Mouse (Mus musculus) embryonic facial prominence, embryonic 10.5 days (tissue): ENCODE measurements around the gene Idh2. TPM values are rescaled to one million over a fixed set of nuclear protein-coding genes. Genes with fewer than 3 reads are reported as not detected.

Experiments used
- DNase-seq: peaks from one replicate; pipeline ENCODE4 v3.0.0-alpha.2; 2017; ENCODE audit warnings: low spot score
- H3K27ac ChIP-seq: fragments of 300-500 bp; sonication (generic); replicated peaks from 2 replicates; pipeline ENCODE4 v1.5.1; 2016; ENCODE audit warnings: mild to moderate bottlenecking
- H3K27me3 ChIP-seq: fragments of 300-500 bp; sonication (generic); replicated peaks from 2 replicates; pipeline ENCODE4 v1.6.1; 2016; ENCODE audit warnings: low read depth, mild to moderate bottlenecking; ENCODE audit not compliant: poor library complexity, severe bottlenecking
- H3K36me3 ChIP-seq: fragments of 300-500 bp; sonication (generic); replicated peaks from 2 replicates; pipeline ENCODE4 v1.6.1; 2016; ENCODE audit warnings: mild to moderate bottlenecking, moderate library complexity
- H3K4me1 ChIP-seq: fragments of 300-500 bp; sonication (generic); 2 replicates; pipeline ENCODE4 v1.6.1; 2016
- H3K4me3 ChIP-seq: fragments of 300-500 bp; sonication (generic); 2 replicates; pipeline ENCODE4 v1.5.1; 2016; ENCODE audit warnings: mild to moderate bottlenecking, moderate library complexity
- H3K9me3 ChIP-seq: fragments of 300-500 bp; sonication (generic); 2 replicates; pipeline ENCODE4 v1.6.1; 2016; ENCODE audit warnings: mild to moderate bottlenecking
- WGBS: fragments of 180-500 bp; shearing (Covaris S2); methylation state at CpG from one replicate; pipeline ENCODE4 v1.1.7; 2016; 5-methylcytosine and 5-hydroxymethylcytosine counted together
- polyA plus RNA-seq: library from polyadenylated mRNA; unstranded; fragments of >200 nt; fragmentation: Nextera tagmentation; extraction: Ambion mirVana; gene quantifications from 2 replicates; pipeline ENCODE4 v1.2.1, GENCODE M21; 2016

Idh2 gene
- polyA plus RNA-seq, 1 experiment from 2014 or later, result 522 TPM

- Histone ChIP-seq H3K4me1 (peaks cover 8% of the 10 kb centered on the region; the same call in 1 of the 2 replicates), H3K9me3 (no peaks in the 10 kb centered on the region), H3K4me3 (no peak overlapping the region), H3K36me3 (peaks cover 100% of the 10 kb centered on the region), H3K27me3 (no peaks in the 10 kb centered on the region), H3K27ac (0 out of 2 replicates have a peak overlapping the region, but pooled peaks have one; percentile 7)
- 68% methylated on average over 13 of the region's 13 CpGs for WGBS
- DNase-seq, result no peak
Measured at GRCm38 (mm10) chr7:80091004-80091865, 24.0 kb downstream of the Idh2 start.

- Histone ChIP-seq H3K9me3 (no peaks in the 10 kb centered on the region), H3K4me1 (peaks cover 10% of the 10 kb centered on the region; the same call in 1 of the 2 replicates), H3K4me3 (no peak overlapping the region), H3K36me3 (peaks cover 100% of the 10 kb centered on the region), H3K27ac (no peak overlapping the region), H3K27me3 (no peaks in the 10 kb centered on the region)
- 87% methylated on average over 18 of the region's 18 CpGs for WGBS
- DNase-seq, result peak; percentile 16
Measured at GRCm38 (mm10) chr7:80090191-80091003, 24.8 kb downstream of the Idh2 start.

GRCm38 (mm10) chr7:80088191-80088590, 27.0 kb downstream of the Idh2 start:
- Histone ChIP-seq H3K4me3 (no peak overlapping the region), H3K27me3 (no peaks in the 10 kb centered on the region), H3K4me1 (peaks cover 10% of the 10 kb centered on the region; the same call in 1 of the 2 replicates), H3K36me3 (peaks cover 99% of the 10 kb centered on the region), H3K9me3 (no peaks in the 10 kb centered on the region), H3K27ac (no peak overlapping the region)
- 92% methylated on average over 9 of the region's 9 CpGs for WGBS
- peak; percentile 10 for DNase-seq

- Histone ChIP-seq H3K9me3 (no peaks in the 10 kb centered on the region), H3K27ac (no peak overlapping the region), H3K4me1 (peaks cover 4% of the 10 kb centered on the region; the same call in 1 of the 2 replicates), H3K36me3 (peaks cover 99% of the 10 kb centered on the region), H3K4me3 (no peak overlapping the region), H3K27me3 (no peaks in the 10 kb centered on the region)
- peak; percentile 43 for DNase-seq
- WGBS, result 85% methylated on average over 33 of the region's 33 CpGs
Measured at GRCm38 (mm10) chr7:80085970-80086715, 29.0 kb downstream of the Idh2 start.

- Histone ChIP-seq H3K36me3 (peaks cover 86% of the 10 kb centered on the region), H3K9me3 (no peaks in the 10 kb centered on the region), H3K4me3 (no peak overlapping the region), H3K27ac (no peak overlapping the region), H3K4me1 (peaks cover 10% of the 10 kb centered on the region), H3K27me3 (no peaks in the 10 kb centered on the region)
- WGBS, result 64% methylated on average over 7 of the region's 7 CpGs
- peak; percentile 82 for DNase-seq
Measured at GRCm38 (mm10) chr7:80084484-80084931, 30.7 kb downstream of the Idh2 start.

- no peak for DNase-seq
- no peaks in the 10 kb centered on the region for H3K9me3 ChIP-seq
- 95% methylated on average over 42 of the region's 42 CpGs for WGBS
- H3K36me3 ChIP-seq, result peaks cover 60% of the 10 kb centered on the region
- no peaks in the 10 kb centered on the region for H3K27me3 ChIP-seq
- H3K4me1 ChIP-seq, result peaks cover 36% of the 10 kb centered on the region
- H3K27ac ChIP-seq, result no peak overlapping the region
- H3K4me3 ChIP-seq, result no peak overlapping the region
Measured at GRCm38 (mm10) chr7:80081586-80082554, 33.3 kb downstream of the Idh2 start.

- peak overlapping the region; percentile 27; the same call in 1 of the 2 replicates for H3K4me3 ChIP-seq
- WGBS, result 31% methylated on average over 14 of the region's 14 CpGs
- H3K27me3 ChIP-seq, result no peaks in the 10 kb centered on the region
- DNase-seq, result peak; percentile 73
- H3K36me3 ChIP-seq, result peaks cover 30% of the 10 kb centered on the region
- peaks cover 62% of the 10 kb centered on the region for H3K4me1 ChIP-seq
- H3K27ac ChIP-seq, result peak overlapping the region; percentile 83
- no peaks in the 10 kb centered on the region for H3K9me3 ChIP-seq
Measured at GRCm38 (mm10) chr7:80078792-80079301, 36.3 kb downstream of the Idh2 start.

GRCm38 (mm10) chr7:80077801-80078200, 37.4 kb downstream of the Idh2 start:
- Histone ChIP-seq H3K4me1 (peaks cover 73% of the 10 kb centered on the region), H3K27ac (peak overlapping the region; percentile 45), H3K36me3 (peaks cover 20% of the 10 kb centered on the region), H3K4me3 (no peak overlapping the region), H3K27me3 (no peaks in the 10 kb centered on the region), H3K9me3 (no peaks in the 10 kb centered on the region)
- DNase-seq, result no peak
- 81% methylated on average over 9 of the region's 9 CpGs for WGBS

GRCm38 (mm10) chr7:80076961-80077716, 38.1 kb downstream of the Idh2 start:
- Histone ChIP-seq H3K9me3 (no peaks in the 10 kb centered on the region), H3K4me3 (no peak overlapping the region), H3K27me3 (no peaks in the 10 kb centered on the region), H3K36me3 (peaks cover 13% of the 10 kb centered on the region), H3K27ac (peak overlapping the region; percentile 88), H3K4me1 (peaks cover 78% of the 10 kb centered on the region)
- WGBS, result 51% methylated on average over 6 of the region's 6 CpGs
- DNase-seq, result no peak

GRCm38 (mm10) chr7:80075946-80076583, 39.1 kb downstream of the Idh2 start:
- Histone ChIP-seq H3K4me1 (peaks cover 89% of the 10 kb centered on the region), H3K9me3 (no peaks in the 10 kb centered on the region), H3K36me3 (peaks cover 3% of the 10 kb centered on the region), H3K4me3 (peak overlapping the region; percentile 27; the same call in 1 of the 2 replicates), H3K27ac (peak overlapping the region; percentile 88), H3K27me3 (no peaks in the 10 kb centered on the region)
- 12% methylated on average over 4 of the region's 4 CpGs for WGBS
- DNase-seq, result peak; percentile 54
